Mouse (Mus musculus) brain, embryonic 14.5 days (tissue): Measurements from ENCODE around the gene C1qa.

Experiments
- CTCF ChIP-seq: fragments of 200-500 bp; IDR thresholded peaks from 2 replicates; pipeline ENCODE4 v1.5.1; 2012; ENCODE audit warnings: inconsistent platforms, mild to moderate bottlenecking, moderate library complexity, borderline replicate concordance; ENCODE audit not compliant: insufficient read depth, insufficient read length; ENCODE audit errors: extremely low read depth
- POLR2A ChIP-seq: fragments of 200-500 bp; IDR thresholded peaks from 2 replicates; pipeline ENCODE4 v1.6.1; 2012; ENCODE audit warnings: mild to moderate bottlenecking, inconsistent platforms, borderline replicate concordance; ENCODE audit not compliant: poor library complexity, insufficient read depth, insufficient read length, severe bottlenecking; ENCODE audit errors: extremely low read depth

GRCm38 (mm10) chr4:136945397-136945796, 46.8 kb upstream of the C1qa start:
- TF ChIP-seq CTCF (no peak), POLR2A (no peak)
